Mouse (Mus musculus) embryonic facial prominence, embryonic 12.5 days (tissue): Measurements from ENCODE around the gene Rufy1. TPM values are rescaled to one million over a fixed set of nuclear protein-coding genes. Genes with fewer than 3 reads are reported as not detected.
"Not testable (repeated sequence)": the region's sequence is repeated elsewhere in the genome, so short reads cannot be mapped to it uniquely, and the experiment has no call there.

Experiments
- ATAC-seq: fragments of 200-750 bp; cut with Nextera tagmentation; 2 replicates; pipeline ENCODE4 v1.8.0; 2017; ENCODE audit not compliant: insufficient number of reproducible peaks, insufficient read depth, low FRiP score, low TSS enrichment
- H3K27ac ChIP-seq: fragments of 300-500 bp; sonication (generic); 2 replicates; pipeline ENCODE4 v1.5.1; 2016; ENCODE audit warnings: mild to moderate bottlenecking
- H3K27me3 ChIP-seq: fragments of 300-500 bp; sonication (generic); 2 replicates; pipeline ENCODE4 v1.6.1; 2016; ENCODE audit warnings: mild to moderate bottlenecking, moderate library complexity
- H3K36me3 ChIP-seq: fragments of 300-500 bp; sonication (generic); 2 replicates; pipeline ENCODE4 v1.6.1; 2016; ENCODE audit warnings: mild to moderate bottlenecking
- H3K4me1 ChIP-seq: fragments of 300-500 bp; sonication (generic); 2 replicates; pipeline ENCODE4 v1.6.1; 2016
- H3K4me2 ChIP-seq: fragments of 300-500 bp; sonication (generic); replicated peaks from 2 replicates; pipeline ENCODE4 v1.6.1; 2016; ENCODE audit warnings: mild to moderate bottlenecking, moderate library complexity
- H3K4me3 ChIP-seq: fragments of 300-500 bp; sonication (generic); 2 replicates; pipeline ENCODE4 v1.5.1; 2016; ENCODE audit warnings: mild to moderate bottlenecking
- H3K9ac ChIP-seq: fragments of 300-500 bp; sonication (generic); 2 replicates; pipeline ENCODE4 v1.6.1; 2016; ENCODE audit warnings: mild to moderate bottlenecking, moderate library complexity
- H3K9me3 ChIP-seq: fragments of 300-500 bp; sonication (generic); 2 replicates; pipeline ENCODE4 v1.6.1; 2016; ENCODE audit warnings: mild to moderate bottlenecking, moderate library complexity
- WGBS: fragments of 180-500 bp; shearing (Covaris S2); methylation state at CpG from one replicate; pipeline ENCODE4 v1.1.7; 2016; 5-methylcytosine and 5-hydroxymethylcytosine counted together
- microRNA counts: library from miRNA; unstranded; fragments of <30 nt; microRNA quantifications from one replicate; lab custom pipeline; 2017
- microRNA-seq: library from miRNA; unstranded; fragments of <30 nt; microRNA quantifications from one replicate; pipeline ENCODE4, GENCODE M21; 2017
- polyA plus RNA-seq: library from polyadenylated mRNA; unstranded; fragments of >200 nt; fragmentation: Nextera tagmentation; extraction: Ambion mirVana; gene quantifications from 2 replicates; pipeline ENCODE4 v1.2.1, GENCODE M21; 2016

The Rufy1 gene
- polyA plus RNA-seq, 1 experiment from 2014 or later, result 27.1 TPM

DNA sequence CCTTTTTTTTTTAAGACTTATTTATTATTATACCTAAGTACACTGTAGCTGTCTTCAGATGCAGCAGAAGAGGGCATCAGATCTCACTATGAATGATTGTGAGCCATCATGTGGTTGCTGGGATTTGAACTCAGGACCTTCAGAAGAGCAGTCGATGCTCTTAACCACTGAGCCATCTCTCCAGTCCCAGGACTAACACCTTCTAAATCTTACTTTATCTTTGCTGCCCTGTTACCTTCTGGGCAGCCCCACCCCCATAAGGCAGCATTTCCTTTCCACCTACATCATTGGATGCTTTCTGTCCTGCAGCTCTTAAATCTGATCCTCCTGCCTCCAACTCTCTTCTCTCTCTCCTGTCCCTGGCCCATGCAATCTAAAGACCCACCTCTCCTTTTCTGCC lies 69.6 kb downstream of the Rufy1 start:
- not testable (repeated sequence) for H3K36me3 ChIP-seq, H3K4me1 ChIP-seq, H3K9me3 ChIP-seq, H3K27ac ChIP-seq, H3K4me3 ChIP-seq, H3K9ac ChIP-seq, ATAC-seq, H3K4me2 ChIP-seq
- peaks cover 22% of the 10 kb centered on the region; the same call in 1 of the 2 replicates for H3K27me3 ChIP-seq
- WGBS, result 76% methylated on average over 1 of the region's 1 CpGs

DNA sequence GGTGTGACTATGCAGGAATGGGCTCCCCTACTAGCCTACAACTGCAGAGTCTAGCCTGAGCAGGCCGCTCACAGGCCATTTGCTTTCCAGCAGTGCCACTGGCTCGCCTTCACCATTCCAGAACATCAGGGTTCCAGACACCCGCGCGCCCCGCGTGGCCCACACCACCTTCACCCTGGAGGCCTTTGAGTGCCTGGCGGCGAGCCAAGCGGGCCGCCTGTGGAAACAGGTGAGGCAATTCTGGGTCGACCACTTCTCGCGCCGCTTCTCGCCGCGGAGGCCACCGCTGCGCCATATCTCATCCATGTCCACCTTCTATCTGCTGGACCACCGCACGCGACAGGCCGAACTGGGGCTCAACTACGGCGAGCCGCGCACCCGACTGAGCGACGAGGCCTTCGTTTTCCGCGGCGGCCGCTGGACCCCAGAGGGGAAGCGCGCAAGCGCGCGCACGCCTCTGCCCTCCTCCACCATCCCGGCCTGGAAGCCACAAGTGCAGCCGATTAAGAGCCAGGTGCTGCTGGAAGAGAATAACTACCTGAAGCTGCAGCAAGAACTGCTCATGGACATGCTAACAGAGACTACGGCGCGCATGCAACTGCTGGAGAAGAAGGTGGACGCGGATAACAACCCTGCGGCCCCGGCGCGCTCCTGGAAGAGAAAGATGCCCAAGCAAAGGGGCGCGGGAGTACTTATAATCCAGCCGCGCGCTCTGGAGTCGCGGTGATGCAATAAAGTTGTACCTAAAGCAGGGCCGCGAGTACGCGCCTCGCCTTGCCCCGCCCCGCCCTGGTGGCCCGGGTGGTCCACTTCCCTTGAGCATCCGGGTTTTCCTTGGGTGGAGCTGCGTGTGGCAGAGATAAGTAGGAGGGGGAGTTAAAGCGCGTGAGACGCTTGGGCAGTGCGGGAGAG lies 71.7 kb downstream of the Rufy1 start:
- peak overlapping the region; percentile 90 for H3K4me2 ChIP-seq
- H3K4me1 ChIP-seq, result 0 out of 2 replicates have a peak, but pooled peaks cover 3% of the 10 kb centered on the region
- WGBS, result 2% methylated on average over 74 of the region's 74 CpGs
- no peak for ATAC-seq
- H3K27me3 ChIP-seq, result peaks cover 22% of the 10 kb centered on the region; the same call in 1 of the 2 replicates
- H3K4me3 ChIP-seq, result peak overlapping the region; percentile 53
- H3K27ac ChIP-seq, result peak overlapping the region; percentile 8; the same call in 1 of the 2 replicates
- H3K9ac ChIP-seq, result peak overlapping the region; percentile 52
- no peaks in the 10 kb centered on the region for H3K36me3 ChIP-seq
- H3K9me3 ChIP-seq, result no peaks in the 10 kb centered on the region

DNA sequence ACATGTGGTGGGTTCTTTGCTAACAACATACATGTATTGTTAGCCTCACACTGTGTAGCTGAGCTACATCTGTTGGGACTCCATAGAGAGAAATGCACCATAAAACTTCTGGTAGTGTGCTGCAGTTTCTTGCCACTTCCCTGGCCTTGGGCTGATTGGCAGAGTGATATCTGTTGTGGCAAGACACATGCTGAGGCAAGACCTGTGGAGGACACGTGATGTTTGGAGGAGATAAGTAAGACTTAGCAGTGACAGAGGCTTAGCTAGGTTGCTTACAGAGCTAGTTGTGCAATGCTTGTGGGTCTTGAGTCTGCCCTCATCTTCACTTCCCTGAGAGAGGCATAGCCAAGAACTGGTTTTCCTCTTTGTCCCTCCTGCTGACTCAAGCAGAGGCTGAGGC lies 75.5 kb downstream of the Rufy1 start:
- Histone ChIP-seq H3K4me2 (no peak overlapping the region), H3K4me3 (no peak overlapping the region), H3K4me1 (0 out of 2 replicates have a peak, but pooled peaks cover 3% of the 10 kb centered on the region), H3K9ac (no peak overlapping the region), H3K27me3 (peaks cover 18% of the 10 kb centered on the region; the same call in 1 of the 2 replicates), H3K36me3 (no peaks in the 10 kb centered on the region), H3K9me3 (no peaks in the 10 kb centered on the region), H3K27ac (no peak overlapping the region)
- 63% methylated on average over 1 of the region's 1 CpGs for WGBS
- no peak for ATAC-seq

DNA sequence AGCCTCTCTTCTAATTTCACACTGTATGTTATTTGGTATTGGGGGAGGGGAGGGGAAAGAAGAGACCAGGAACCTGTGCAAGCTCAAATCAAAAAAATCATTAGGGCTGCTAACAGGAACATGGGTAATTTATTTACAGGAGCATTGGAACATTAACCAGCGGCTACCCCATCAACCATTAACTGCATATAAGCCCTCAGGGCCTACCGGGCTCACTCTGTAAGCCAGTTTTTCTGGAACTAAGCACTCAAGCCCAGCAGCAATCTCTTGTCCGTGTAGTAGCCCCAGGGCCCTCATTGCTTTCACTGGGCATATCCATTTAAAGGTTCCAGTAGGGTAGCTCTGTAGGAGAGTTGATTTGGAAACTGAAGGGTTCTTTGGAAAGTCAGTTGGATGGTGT lies 76.1 kb downstream of the Rufy1 start:
- 77% methylated on average over 3 of the region's 3 CpGs for WGBS
- Histone ChIP-seq H3K27ac (no peak overlapping the region), H3K4me3 (no peak overlapping the region), H3K9me3 (no peaks in the 10 kb centered on the region), H3K4me2 (no peak overlapping the region), H3K4me1 (0 out of 2 replicates have a peak, but pooled peaks cover 3% of the 10 kb centered on the region), H3K27me3 (peaks cover 17% of the 10 kb centered on the region; the same call in 1 of the 2 replicates), H3K36me3 (no peaks in the 10 kb centered on the region), H3K9ac (no peak overlapping the region)
- ATAC-seq, result no peak

DNA sequence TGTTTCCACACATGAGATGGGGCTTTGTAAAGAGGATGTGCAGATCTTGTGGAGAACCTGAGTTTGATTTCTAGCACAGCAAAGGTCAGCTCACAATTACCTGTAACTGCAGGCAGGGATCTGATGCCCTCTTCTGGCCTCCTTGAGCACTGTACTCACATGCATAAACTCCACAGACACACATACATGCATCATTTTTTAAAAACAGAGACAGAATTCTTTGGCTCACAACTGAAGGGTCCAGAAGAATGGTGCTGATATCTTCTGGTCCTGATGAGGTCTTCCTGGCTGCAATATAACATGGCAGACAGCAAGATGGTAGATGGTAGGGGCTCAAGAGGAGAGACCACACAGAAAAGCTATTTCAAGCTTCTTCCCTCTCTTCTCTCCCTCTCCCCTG lies 76.8 kb downstream of the Rufy1 start, which contains the start of gene Cby3:
Gene Cby3, plus strand, starts transcription at position 301 of the 400 bp plus-strand sequence.
- ATAC-seq, result no peak
- H3K4me3 ChIP-seq, result no peak within 1 kb of the TSS
- no peaks in the 10 kb centered on the region for H3K36me3 ChIP-seq
- no peak within 1 kb of the TSS for H3K4me2 ChIP-seq
- 0 out of 2 replicates have a peak, but pooled peaks cover 3% of the 10 kb centered on the region for H3K4me1 ChIP-seq
- no peak within 1 kb of the TSS for H3K27ac ChIP-seq
- peaks cover 12% of the 10 kb centered on the region; the same call in 1 of the 2 replicates for H3K27me3 ChIP-seq
- no peaks in the 10 kb centered on the region for H3K9me3 ChIP-seq
- H3K9ac ChIP-seq, result no peak within 1 kb of the TSS

DNA sequence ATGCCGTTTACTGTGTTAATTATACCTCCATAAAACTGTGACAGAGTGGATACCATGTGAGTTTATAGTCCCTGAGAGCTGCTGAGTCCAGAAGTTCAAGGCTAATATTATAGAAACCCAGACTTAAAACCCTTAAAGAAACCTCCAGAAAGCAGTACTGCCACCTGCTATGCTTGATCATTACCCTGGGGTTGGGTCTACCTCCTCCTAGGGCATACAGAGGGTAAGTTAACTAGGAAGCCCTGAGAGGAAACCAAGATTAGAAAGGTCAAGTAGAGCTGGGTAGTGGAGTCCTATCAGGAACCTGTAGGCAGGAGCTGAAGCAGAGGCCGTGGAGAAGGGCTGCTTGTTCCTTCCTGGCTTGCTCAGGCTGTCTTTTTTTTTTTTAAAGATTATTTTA lies 78.7 kb downstream of the Rufy1 start:
- no peaks in the 10 kb centered on the region for H3K27me3 ChIP-seq
- no peaks in the 10 kb centered on the region for H3K36me3 ChIP-seq
- H3K4me2 ChIP-seq, result no peak overlapping the region
- no peak for ATAC-seq
- H3K4me1 ChIP-seq, result no peaks in the 10 kb centered on the region
- WGBS, result 85% methylated on average over 2 of the region's 2 CpGs
- no peak overlapping the region for H3K4me3 ChIP-seq
- no peaks in the 10 kb centered on the region for H3K9me3 ChIP-seq
- no peak overlapping the region for H3K9ac ChIP-seq
- no peak overlapping the region for H3K27ac ChIP-seq

DNA sequence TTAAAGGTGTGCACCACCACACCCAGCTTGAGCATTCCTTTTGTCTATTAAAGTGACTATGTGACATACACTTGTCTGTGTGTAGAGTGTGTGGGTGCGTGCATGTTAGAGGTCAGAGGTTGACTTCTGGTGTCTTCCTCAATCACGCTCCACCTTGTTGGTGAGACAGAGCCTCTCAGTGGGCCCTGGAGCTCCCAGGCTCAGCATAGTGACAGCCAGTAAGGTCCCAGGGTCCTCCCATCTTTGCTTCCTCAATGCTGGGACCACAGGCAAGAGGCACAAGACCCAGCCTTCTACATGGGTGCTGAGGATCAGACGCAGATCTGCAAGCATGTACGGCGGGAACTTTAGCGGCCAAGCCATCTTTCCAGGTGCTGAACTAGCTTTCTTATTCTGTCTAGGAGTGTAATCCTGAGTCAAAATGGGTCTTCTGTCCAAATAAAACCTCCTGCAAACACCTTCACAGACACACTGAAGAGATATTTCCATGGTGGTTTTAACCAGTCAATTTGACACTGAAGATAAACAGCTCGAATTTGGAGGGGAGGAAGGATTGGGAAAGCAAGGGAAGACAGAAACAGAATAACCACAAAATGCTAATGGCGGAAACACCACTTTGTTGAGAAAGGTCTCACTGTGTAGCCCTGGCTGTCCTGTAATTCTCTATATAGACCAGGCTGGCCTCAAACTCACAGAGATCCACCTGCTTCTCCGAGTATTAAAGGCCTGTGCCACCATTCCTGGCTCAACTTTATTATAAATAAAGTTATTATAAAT lies 84.5 kb downstream of the Rufy1 start:
- 89% methylated on average over 9 of the region's 9 CpGs for WGBS
- Histone ChIP-seq H3K36me3 (no peaks in the 10 kb centered on the region), H3K27ac (no peak overlapping the region), H3K4me3 (no peak overlapping the region), H3K4me2 (no peak overlapping the region), H3K4me1 (no peaks in the 10 kb centered on the region), H3K9me3 (no peaks in the 10 kb centered on the region), H3K27me3 (no peaks in the 10 kb centered on the region), H3K9ac (no peak overlapping the region)
- no peak for ATAC-seq

DNA sequence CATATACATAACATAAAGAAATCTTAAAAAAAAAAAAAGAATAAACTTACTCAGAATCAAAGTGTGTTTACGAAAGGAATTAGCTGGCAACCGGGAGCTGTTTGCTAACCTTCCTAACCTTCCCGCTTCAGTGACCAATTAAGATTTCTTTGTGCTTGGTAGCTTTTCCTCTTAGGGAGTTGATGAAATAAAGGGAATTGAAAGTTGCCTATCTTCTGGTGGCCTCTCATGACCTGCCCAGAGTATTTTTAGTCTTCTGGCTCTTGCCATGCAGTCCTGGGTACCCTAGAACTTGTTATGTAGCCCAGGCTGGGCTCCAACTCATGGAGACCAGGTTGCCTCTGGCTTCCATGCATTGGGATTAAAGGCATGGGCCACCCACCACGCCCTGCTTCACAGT lies 85.4 kb downstream of the Rufy1 start:
- no peak overlapping the region for H3K9ac ChIP-seq
- 80% methylated on average over 4 of the region's 4 CpGs for WGBS
- H3K4me1 ChIP-seq, result no peaks in the 10 kb centered on the region
- no peak overlapping the region for H3K4me2 ChIP-seq
- ATAC-seq, result no peak
- no peaks in the 10 kb centered on the region for H3K36me3 ChIP-seq
- H3K4me3 ChIP-seq, result no peak overlapping the region
- H3K27me3 ChIP-seq, result no peaks in the 10 kb centered on the region
- H3K9me3 ChIP-seq, result no peaks in the 10 kb centered on the region
- H3K27ac ChIP-seq, result no peak overlapping the region

MicroRNA genes within 50 kb of the gene (microRNA counts, 519-probe panel; counts per million panel counts)
- 3,976 counts per million, percentile 77 among the panel's probes with 10 or more counts for microRNA mmu-miR-804 (lab: Ali Mortazavi, UCI)

Small RNA genes lying within 50 kb of the gene (microRNA-seq; reads per million reads assigned to microRNA genes)
- not detected for gene Mir804

Other genes with a start within 250 kb of the Rufy1 start
- gene Sqstm1, start 220.3 kb downstream of the Rufy1 start, polyA plus RNA-seq, result 187 and 192 TPM in 2 replicates
- gene Mgat4b, start 220.2 kb downstream of the Rufy1 start, polyA plus RNA-seq, result 38.1 and 40.7 TPM in 2 replicates
- gene Ltc4s, start 192.5 kb downstream of the Rufy1 start, polyA plus RNA-seq, result 0.62 and 0.74 TPM in 2 replicates
- 9.2 and 9.7 TPM in 2 replicates for gene Maml1, start 138.8 kb downstream of the Rufy1 start, polyA plus RNA-seq
- 287 and 307 TPM in 2 replicates for gene Canx, start 105.5 kb downstream of the Rufy1 start, polyA plus RNA-seq
- gene Cby3, start 76.7 kb downstream of the Rufy1 start, polyA plus RNA-seq, result 0.46 and 0.73 TPM in 2 replicates
- gene Hnrnph1, start 54.1 kb downstream of the Rufy1 start, polyA plus RNA-seq, result 590 and 605 TPM in 2 replicates
- 8.7 and 9.8 TPM in 2 replicates for gene Adamts2, start 171.0 kb upstream of the Rufy1 start, polyA plus RNA-seq